Mouse (Mus musculus) layer of hippocampus, adult 9-11 months (tissue): ENCODE results near the gene Kcnip1.

Experiments
- DNase-seq: peaks from one replicate; pipeline ENCODE4 v3.0.0; 2022

Kcnip1 gene

DNA sequence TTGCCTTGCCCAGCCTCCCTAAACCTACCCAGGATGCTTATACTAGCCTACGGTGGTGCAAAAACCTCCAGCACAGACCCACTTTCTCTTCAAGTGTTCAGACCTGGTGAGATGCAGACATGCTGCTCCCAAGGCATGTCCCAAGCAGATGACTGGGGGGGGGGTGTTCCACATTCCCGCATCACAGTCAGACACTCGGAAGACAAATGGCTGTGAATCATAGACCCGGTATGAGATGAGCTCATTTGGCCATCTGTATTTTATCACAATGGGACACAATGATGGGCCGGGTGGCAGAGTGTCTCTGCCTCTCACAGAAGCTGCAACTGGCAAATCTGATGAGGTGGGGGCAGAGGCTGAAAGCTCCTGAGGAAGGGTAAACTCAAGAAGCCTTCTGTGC lies 244.2 kb downstream of the Kcnip1 start:
- no peak for DNase-seq

DNA sequence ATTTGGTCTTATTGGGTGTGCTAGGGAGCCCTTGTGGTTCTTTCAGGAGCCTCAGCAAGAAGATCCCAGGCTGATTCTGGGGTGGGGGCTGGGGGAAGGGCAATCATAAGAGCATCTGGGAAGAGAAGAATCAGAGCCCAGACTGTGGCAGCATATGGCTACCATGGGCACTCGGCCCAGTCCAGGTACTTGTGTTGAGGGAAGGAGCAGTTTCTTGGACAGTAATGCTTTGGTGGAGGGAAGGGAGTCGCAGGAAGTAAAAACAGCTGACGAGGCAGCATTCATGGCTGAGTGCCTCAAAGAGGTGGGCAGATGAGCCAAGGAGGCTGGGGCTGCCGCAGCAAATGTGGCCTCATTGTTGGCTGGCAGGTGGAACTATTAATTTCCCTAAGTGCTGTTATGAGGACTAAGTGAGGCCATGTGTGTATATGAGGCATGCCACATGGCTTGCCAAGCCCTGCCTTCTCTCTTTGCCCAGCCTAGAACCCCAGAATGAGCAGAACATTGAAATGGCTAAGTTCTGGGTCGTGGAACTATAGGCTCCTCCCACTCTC lies 245.5 kb downstream of the Kcnip1 start:
- DNase-seq = peak; percentile 53

DNA sequence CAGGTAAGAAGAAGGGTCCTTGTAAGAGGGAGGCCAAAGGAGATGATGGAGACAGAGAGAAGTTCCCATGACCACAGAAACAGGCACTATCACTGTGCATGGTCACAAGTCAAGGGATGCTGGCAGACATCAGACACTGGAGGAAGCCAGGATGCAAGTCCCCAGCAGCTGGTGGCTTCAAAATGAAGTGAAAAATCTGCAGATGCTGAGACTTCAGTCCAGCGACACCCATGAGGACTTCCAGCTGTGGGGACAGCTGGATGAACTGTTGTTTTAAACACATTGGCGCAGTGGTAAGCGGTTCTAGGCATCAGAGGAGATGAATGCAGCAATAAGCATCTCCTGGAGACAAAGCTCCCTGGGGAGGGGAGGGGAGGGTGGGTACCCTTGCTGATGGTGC lies 246.6 kb downstream of the Kcnip1 start:
- DNase-seq = no peak

GRCm38 (mm10) chr11:33745821-33746329 lies 247.1 kb downstream of the Kcnip1 start:
- DNase-seq = no peak

DNA sequence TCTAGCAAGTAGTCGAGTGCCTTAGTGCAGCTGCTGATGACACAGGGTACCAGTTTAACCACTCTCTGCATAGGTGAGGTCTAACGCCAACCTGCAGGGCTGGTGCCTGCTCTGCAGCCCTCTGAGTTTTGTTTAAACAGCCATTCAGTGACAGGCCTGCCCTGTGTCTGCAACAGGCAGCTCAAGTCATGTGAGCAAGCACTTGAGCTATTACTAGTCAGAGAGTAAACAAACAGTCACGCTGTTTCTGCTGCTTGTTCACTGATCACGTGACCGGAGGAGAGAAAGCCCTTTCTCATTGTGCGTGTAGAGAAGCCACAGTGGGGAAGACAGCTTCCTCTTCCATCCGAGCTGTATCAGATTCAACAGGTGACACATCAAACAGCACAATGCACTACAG lies 248.5 kb downstream of the Kcnip1 start:
- DNase-seq = peak; percentile 41

GRCm38 (mm10) chr11:33740187-33740586 lies 252.8 kb downstream of the Kcnip1 start:
- DNase-seq = no peak

DNA sequence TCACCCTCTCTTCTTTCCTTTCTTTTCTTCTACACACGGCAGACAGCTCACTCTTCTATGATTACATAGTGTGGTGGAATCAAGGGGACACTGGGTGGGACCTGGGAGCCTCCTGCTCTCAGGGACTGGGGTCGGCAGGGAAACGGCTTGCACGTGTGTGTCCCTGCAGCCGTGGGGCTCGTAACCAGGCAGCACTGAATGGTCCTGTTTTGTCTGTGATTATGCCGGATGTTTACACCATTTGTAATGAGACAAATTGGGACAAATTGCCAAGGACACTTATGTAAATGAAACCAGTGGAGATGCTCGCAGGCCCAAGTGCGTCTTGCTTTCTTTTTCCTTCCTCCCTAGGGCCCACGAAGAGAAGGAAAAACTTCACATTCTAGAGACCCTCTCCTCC lies 256.5 kb downstream of the Kcnip1 start:
- DNase-seq = no peak

GRCm38 (mm10) chr11:33733269-33733668 lies 259.7 kb downstream of the Kcnip1 start:
- peak; percentile 72 for DNase-seq

- DNase-seq = peak; percentile 27
These were observed 260.6 kb downstream of the Kcnip1 start for GRCm38 (mm10) chr11:33732358-33732757.

GRCm38 (mm10) chr11:33721297-33721696 lies 271.7 kb downstream of the Kcnip1 start:
- DNase-seq = no peak

GRCm38 (mm10) chr11:33706777-33707176 lies 286.2 kb downstream of the Kcnip1 start:
- DNase-seq = no peak

DNA sequence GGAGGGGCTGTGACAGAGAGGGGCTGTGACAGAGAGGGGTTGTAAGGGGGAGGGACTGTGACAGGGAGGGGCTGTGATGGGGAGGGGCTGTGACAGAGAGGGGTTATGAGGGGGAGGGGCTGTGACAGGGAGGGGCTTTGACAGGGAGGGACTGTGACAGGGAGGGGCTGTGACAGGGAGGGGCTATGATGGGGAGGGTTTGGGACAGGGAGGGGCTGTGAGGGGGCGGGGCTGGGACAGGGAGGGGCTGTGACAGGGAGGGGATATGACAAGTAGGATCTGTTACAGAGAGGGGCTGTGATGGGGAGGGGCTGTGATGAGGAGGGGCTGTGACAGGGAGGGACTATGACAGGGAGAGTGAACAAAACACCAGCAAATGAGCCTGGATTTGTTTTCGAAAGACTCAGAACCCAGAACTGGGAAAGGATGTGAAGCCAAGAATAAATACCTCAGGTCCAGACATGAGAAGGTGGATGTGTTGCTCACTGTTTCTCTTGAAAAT lies 290.9 kb downstream of the Kcnip1 start:
- DNase-seq = no peak

DNA sequence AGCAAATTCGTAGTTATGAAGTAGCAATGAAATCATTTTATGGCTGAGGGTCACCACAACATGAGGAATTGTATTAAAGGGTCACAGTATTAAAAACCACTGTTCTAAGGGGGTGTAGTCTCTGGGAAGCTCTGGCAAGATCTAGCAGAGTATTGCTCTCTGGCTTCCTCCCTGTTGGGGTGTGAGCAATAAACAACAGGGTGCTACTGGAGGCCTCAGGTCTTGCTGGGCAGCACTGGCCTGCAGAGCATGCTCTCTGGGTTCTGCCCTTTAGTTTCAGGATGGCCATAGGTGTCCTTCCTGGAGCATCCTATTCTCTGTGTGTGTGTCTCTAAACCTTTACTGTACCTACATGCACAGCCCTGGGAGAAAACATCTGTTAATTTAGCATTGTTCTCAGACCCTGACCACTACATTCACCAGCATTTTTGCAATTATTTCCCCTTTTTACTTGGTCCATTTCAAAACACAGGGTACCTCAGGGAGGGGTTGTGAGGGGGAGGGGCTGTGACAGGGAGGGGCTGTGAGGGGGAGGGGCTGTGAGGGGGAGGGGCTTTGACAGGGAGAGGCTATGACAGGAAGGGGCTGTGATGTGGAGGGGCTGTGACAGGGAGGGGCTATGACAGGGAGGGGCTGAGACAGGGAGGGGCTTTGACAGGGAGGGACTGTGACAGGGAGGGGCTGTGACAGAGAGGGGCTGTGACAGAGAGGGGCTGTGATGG lies 291.6 kb downstream of the Kcnip1 start:
- no peak for DNase-seq

DNA sequence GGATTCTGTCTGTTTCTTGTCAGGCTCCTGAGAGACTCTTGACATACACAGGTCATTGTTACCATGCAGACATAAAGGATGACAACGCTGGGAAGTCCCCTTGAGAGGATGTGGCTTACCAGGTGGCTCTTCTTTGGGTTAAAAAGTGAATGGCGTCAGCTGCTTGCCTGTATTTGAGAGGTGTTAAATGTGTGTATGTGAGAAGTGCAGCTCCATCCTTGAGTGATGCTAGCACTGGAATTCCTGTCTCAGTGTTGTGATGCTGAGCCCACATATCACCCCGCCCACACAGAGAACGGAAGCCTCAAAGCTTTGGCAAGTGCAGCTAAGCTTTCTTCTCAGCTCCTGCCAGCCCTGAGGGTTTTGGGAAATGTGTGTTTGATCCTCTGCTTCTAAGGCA lies 292.2 kb downstream of the Kcnip1 start:
- peak; percentile 55 for DNase-seq

DNA sequence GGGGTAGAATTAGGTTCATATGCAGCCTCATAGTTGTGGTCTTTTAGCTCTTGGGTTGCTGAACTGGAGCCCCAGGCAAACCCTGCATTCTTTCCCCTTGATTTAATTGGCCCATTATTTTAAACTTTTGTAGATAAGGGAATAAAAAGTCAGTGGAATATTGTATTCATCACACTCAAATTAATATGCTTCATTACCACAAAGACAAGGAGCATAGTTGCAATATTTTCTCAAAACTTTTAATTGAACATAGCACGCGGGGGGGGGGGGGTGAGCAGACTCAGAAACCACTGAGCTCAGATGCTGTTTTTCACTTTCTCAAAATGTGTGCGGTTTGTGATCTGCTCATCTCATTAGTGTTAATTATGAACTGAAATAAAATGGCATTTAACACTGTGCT lies 302.8 kb downstream of the Kcnip1 start:
- no peak for DNase-seq

- DNase-seq = peak; percentile 47
These were observed 307.0 kb downstream of the Kcnip1 start for GRCm38 (mm10) chr11:33685904-33686303.

DNA sequence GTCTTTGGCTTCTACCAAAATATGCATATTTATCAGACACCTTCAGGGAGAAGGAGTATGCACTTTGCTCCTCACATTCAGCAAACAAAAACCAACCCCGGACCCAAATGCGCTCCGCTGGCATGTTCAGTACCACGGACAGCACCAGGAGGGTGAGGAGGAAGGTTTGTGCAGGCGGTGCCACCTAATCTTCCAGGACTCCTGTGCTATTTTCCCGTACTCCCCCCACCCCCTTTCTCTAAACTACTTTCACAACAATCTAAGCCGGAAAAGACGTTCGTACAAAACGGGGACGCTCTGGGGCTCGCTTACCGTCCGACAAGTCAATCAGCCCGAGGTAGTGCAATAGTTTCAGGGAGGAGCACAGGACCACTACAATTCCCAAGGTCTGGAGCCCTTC lies 312.8 kb downstream of the Kcnip1 start:
- no peak for DNase-seq

DNA sequence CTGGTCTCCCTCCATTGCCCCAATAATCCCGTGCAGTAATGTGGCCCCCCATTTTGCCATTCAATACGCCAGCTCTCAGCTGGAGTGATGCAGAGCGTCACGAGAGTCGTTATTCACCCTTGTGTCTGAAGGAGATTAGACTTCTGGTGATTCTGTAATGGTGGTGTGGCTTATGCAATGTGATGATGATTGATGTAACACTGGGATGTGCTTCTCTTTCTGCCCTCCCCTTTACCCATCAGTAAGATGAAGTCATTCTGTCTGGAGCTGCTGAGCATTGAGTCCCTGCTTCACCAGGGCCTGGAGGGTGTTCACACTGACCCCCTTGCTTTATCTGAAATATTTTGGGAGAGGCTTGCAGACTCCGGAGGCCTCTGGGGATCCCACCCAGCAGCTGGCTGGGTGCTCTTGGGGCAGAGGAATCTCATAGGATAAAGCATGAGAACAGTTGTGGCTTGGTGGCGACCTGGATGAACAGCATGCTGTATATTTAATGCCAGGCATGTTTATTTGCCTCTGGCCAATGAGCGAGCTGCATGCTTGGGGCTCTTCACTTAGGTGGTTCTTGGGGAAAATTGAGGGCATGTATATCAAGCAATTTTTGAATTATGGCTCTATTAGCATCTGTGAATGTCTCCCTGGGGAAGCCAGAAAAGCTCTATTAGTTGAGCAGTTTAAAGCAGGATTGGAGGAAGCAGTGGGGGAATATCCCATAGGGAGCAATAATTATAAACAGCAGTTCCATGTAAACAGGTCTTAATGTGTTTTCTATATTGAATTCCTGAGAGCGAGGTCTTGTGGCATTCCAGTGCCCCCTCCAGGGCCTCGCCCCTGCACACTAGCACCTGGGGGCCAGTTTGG lies 322.6 kb downstream of the Kcnip1 start:
- DNase-seq = no peak

GRCm38 (mm10) chr11:33668376-33668775 lies 324.6 kb downstream of the Kcnip1 start:
- DNase-seq = no peak

DNA sequence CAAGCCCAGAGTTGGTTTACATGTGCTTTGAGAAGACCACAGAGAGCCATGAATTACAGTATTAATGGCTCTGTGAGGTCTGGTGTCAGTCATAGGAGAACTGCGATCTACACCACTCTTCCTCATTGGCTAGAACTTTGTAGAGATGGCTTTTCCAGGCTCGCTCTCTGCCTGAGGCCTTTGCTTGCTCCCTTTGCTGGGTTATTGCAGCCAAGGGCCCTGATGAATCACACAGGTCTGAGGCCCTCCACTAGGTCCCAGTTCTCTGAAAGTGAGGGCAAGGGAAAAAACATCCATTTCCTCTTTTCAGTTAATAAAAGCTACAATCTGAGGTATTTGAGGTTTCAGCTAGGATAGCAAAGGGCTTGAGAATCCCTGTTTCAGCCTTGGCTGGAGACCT lies 329.4 kb downstream of the Kcnip1 start:
- no peak for DNase-seq

GRCm38 (mm10) chr11:33660016-33660913 lies 332.7 kb downstream of the Kcnip1 start:
- DNase-seq = no peak

DNA sequence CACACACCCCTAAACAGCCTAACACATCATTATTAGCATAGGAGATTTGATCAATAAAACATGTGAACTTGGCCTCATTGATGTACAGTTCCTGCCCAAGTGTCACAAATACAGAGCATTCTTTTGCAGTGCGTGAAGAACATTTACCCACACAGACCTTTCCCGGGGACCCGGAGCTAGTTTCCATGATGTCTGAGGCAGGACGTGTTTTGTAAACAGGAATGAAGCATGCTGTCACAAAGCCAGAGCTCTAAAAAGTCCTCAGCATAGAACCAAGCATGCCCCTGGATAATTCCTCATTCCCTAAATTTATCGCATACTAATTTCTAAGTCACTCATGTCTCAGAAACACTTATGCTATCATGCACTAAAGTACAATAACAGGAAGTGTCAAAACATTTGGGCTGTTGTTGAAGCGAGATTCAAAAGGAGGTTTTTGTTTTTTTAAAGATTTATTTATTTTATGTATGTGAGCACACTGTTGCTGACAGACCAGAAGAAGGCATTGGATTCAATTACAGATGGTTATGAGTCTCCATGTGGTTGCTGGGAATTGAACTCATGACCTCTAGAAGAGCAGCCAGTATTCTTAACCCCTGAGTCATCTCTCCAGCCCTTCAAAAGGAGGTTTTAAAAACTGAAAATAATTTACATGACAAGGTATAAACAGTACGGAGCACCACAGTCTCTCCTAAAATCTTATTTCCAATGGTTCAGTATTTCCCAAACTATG lies 336.9 kb downstream of the Kcnip1 start:
- no peak for DNase-seq
